Mouse (Mus musculus) embryonic fibroblast, embryonic 13.5 days (primary cell): ENCODE measurements around the gene Vmn2r81. TPM values are rescaled to one million over a fixed set of nuclear protein-coding genes. Genes with fewer than 3 reads are reported as not detected.
"Not testable (repeated sequence)": the region's sequence is repeated elsewhere in the genome, so short reads cannot be mapped to it uniquely, and the experiment has no call there.

Source experiments
- H3K27ac ChIP-seq: 2 replicates; pipeline ENCODE4 v1.5.1; 2012; ENCODE audit warnings: low read length, control low read depth, inconsistent platforms; ENCODE audit not compliant: insufficient read depth
- H3K4me1 ChIP-seq: 2 replicates; pipeline ENCODE4 v1.6.1; 2011; ENCODE audit warnings: low read length; ENCODE audit not compliant: control insufficient read depth, insufficient read depth
- H3K4me3 ChIP-seq: 2 replicates; pipeline ENCODE4 v1.5.1; 2011; ENCODE audit warnings: mild to moderate bottlenecking, control low read depth, low read length; ENCODE audit not compliant: insufficient read depth
- CTCF ChIP-seq: IDR thresholded peaks from 2 replicates; pipeline ENCODE4 v1.5.1; 2011; ENCODE audit warnings: mild to moderate bottlenecking, control low read depth, low read length, moderate library complexity, borderline replicate concordance; ENCODE audit not compliant: insufficient read depth
- POLR2A ChIP-seq: IDR thresholded peaks from 2 replicates; pipeline ENCODE4 v1.6.1; 2011; ENCODE audit warnings: low read depth, mild to moderate bottlenecking, control low read depth, low read length, moderate library complexity
- polyA plus RNA-seq: library from polyadenylated mRNA; stranded (reverse); fragments of >200 nt; gene quantifications from 2 replicates; pipeline ENCODE4 v1.2.4, GENCODE M21; 2011; ENCODE audit warnings: low read depth; ENCODE audit not compliant: missing spikeins, insufficient read length

The Vmn2r81 gene
- polyA plus RNA-seq = not detected in 2 replicates

- H3K4me3 ChIP-seq, H3K4me1 ChIP-seq, H3K27ac ChIP-seq: not testable (repeated sequence)
Observed at GRCm38 (mm10) chr10:79247392-79247791, at the start of gene Vmn2r81. Gene Vmn2r81, plus strand, starts transcription at chr10:79247692.

- not testable (repeated sequence) for H3K4me3 ChIP-seq, H3K4me1 ChIP-seq, H3K27ac ChIP-seq
Observed at GRCm38 (mm10) chr10:79199973-79200372, 47.5 kb upstream of the Vmn2r81 start.

GRCm38 (mm10) chr10:79220432-79220831, 27.1 kb upstream of the Vmn2r81 start:
- Histone ChIP-seq H3K27ac (no peak overlapping the region), H3K4me3 (no peak overlapping the region), H3K4me1 (no peaks in the 10 kb centered on the region)
- TF ChIP-seq CTCF (no peak), POLR2A (no peak)

GRCm38 (mm10) chr10:79221606-79222005, 25.9 kb upstream of the Vmn2r81 start:
- no peaks in the 10 kb centered on the region for H3K4me1 ChIP-seq

GRCm38 (mm10) chr10:79222214-79222613, 25.3 kb upstream of the Vmn2r81 start:
- H3K4me3 ChIP-seq = no peak overlapping the region
- TF ChIP-seq POLR2A = no peak
- no peak for TF ChIP-seq CTCF
- no peaks in the 10 kb centered on the region for H3K4me1 ChIP-seq
- H3K27ac ChIP-seq = no peak overlapping the region

More at GRCm38 (mm10) chr10:79221606-79222005, 25.9 kb upstream of the Vmn2r81 start:
- no peak for TF ChIP-seq POLR2A
- no peak for TF ChIP-seq CTCF
- Histone ChIP-seq H3K27ac (no peak overlapping the region), H3K4me3 (no peak overlapping the region)

- H3K4me1 ChIP-seq, H3K27ac ChIP-seq: not testable (repeated sequence)
- peak overlapping the region; percentile 24 for H3K4me3 ChIP-seq
Observed at GRCm38 (mm10) chr10:79322033-79322736, 74.7 kb downstream of the Vmn2r81 start.

GRCm38 (mm10) chr10:79322737-79323086, 75.2 kb downstream of the Vmn2r81 start:
- H3K27ac ChIP-seq = no peak overlapping the region
- TF ChIP-seq POLR2A (no peak), CTCF (no peak)
- H3K4me1 ChIP-seq = no peaks in the 10 kb centered on the region
- H3K4me3 ChIP-seq = no peak overlapping the region

Other genes with a start within 250 kb of the Vmn2r81 start
- not detected in 2 replicates for gene Olfr1351, start 235.2 kb upstream of the Vmn2r81 start, polyA plus RNA-seq
- gene Olfr57, start 219.0 kb upstream of the Vmn2r81 start, polyA plus RNA-seq = not detected in 2 replicates
- gene 2610008E11Rik, start 150.1 kb upstream of the Vmn2r81 start, polyA plus RNA-seq = 33.2 and 34.0 TPM in 2 replicates
- gene Vmn2r80, start 98.9 kb upstream of the Vmn2r81 start, polyA plus RNA-seq = not detected in 2 replicates
- not detected in 2 replicates for gene Vmn2r82, start 108.8 kb downstream of the Vmn2r81 start, polyA plus RNA-seq
- gene Vmn2r83, start 221.0 kb downstream of the Vmn2r81 start, polyA plus RNA-seq = not detected in 2 replicates